Mouse (Mus musculus) effector memory CD4-positive, alpha-beta T cell, adult 5 months (primary cell): Measurements from ENCODE around the gene Zfp128. TPM values are rescaled to one million over a fixed set of nuclear protein-coding genes. Genes with fewer than 3 reads are reported as not detected.

Source experiments
- polyA plus RNA-seq: library from polyadenylated mRNA; unstranded; fragments of 100-300 nt; shearing (Covaris generic); gene quantifications from one replicate; pipeline ENCODE4 v1.2.1, GENCODE M21; 2017

Zfp128 gene
- polyA plus RNA-seq: 0.42 TPM

GRCm38 (mm10) chr7:12880911-12881660 lies at the start of gene Zfp128:
Gene Zfp128 (plus strand): TSS chr7:12881177.

GRCm38 (mm10) chr7:12834162-12835120 lies 46.5 kb upstream of the Zfp128 start, which contains the start of gene Zfp110:
Gene Zfp110 (plus strand): TSS chr7:12834761.

GRCm38 (mm10) chr7:12897655-12898410 lies 16.9 kb downstream of the Zfp128 start, which contains the start of gene Zscan22:
Gene Zscan22 (plus strand): TSS chr7:12897815.

GRCm38 (mm10) chr7:12921705-12922465 lies 40.9 kb downstream of the Zfp128 start, which contains the start of gene Rps5:
Gene Rps5 (plus strand): TSS chr7:12922290.

GRCm38 (mm10) chr7:12927191-12927680 lies 46.3 kb downstream of the Zfp128 start, which contains the start of gene Rnf225:
Gene Rnf225 (plus strand): TSS chr7:12927416.

Other genes starting within 250 kb of the Zfp128 start
- gene Vmn2r54, start 240.9 kb upstream of the Zfp128 start, polyA plus RNA-seq: not detected
- not detected for gene Vmn2r55, start 196.2 kb upstream of the Zfp128 start, polyA plus RNA-seq
- gene Vmn2r56, start 146.2 kb upstream of the Zfp128 start, polyA plus RNA-seq: not detected
- gene Zscan18, start 77.5 kb upstream of the Zfp128 start, polyA plus RNA-seq: 12.5 TPM
- 7.6 TPM for gene Zfp329, start 62.3 kb upstream of the Zfp128 start, polyA plus RNA-seq
- gene Zfp110, start 46.4 kb upstream of the Zfp128 start, polyA plus RNA-seq: 91.6 TPM
- gene Zscan22, start 16.6 kb downstream of the Zfp128 start, polyA plus RNA-seq: 5.2 TPM
- gene Rps5, start 41.1 kb downstream of the Zfp128 start, polyA plus RNA-seq: 1,062 TPM
- gene Rnf225, start 46.2 kb downstream of the Zfp128 start, polyA plus RNA-seq: not detected
- 0.60 TPM for gene Zfp324, start 84.7 kb downstream of the Zfp128 start, polyA plus RNA-seq
- 3.5 TPM for gene Zfp446, start 96.7 kb downstream of the Zfp128 start, polyA plus RNA-seq
- 0.21 TPM for gene Slc27a5, start 117.0 kb downstream of the Zfp128 start, polyA plus RNA-seq
- 106 TPM for gene Trim28, start 117.9 kb downstream of the Zfp128 start, polyA plus RNA-seq
- gene Zbtb45, start 128.9 kb downstream of the Zfp128 start, polyA plus RNA-seq: 6.3 TPM
- 163 TPM for gene Chmp2a, start 153.6 kb downstream of the Zfp128 start, polyA plus RNA-seq
- 133 TPM for gene Ube2m, start 157.1 kb downstream of the Zfp128 start, polyA plus RNA-seq
- gene Mzf1, start 173.6 kb downstream of the Zfp128 start, polyA plus RNA-seq: 0.09 TPM
- gene Vmn1r85, start 214.0 kb downstream of the Zfp128 start, polyA plus RNA-seq: not detected
- not detected for gene Vmn1r86, start 238.7 kb downstream of the Zfp128 start, polyA plus RNA-seq